Mouse (Mus musculus): ENCODE results near the gene Baz1b. TPM values are rescaled to one million over a fixed set of nuclear protein-coding genes. Genes with fewer than 3 reads are reported as not detected.

Gene Baz1b
- polyA plus RNA-seq, 1 experiment from 2014 or later: 34.1 TPM

- H3K36me3 ChIP-seq: peaks cover 40% of the 10 kb centered on the region
- WGBS: 85% methylated on average over 6 of the region's 6 CpGs
Measured at GRCm38 (mm10) chr5:135181776-135182175, 5.3 kb upstream of the Baz1b start.

DNA sequence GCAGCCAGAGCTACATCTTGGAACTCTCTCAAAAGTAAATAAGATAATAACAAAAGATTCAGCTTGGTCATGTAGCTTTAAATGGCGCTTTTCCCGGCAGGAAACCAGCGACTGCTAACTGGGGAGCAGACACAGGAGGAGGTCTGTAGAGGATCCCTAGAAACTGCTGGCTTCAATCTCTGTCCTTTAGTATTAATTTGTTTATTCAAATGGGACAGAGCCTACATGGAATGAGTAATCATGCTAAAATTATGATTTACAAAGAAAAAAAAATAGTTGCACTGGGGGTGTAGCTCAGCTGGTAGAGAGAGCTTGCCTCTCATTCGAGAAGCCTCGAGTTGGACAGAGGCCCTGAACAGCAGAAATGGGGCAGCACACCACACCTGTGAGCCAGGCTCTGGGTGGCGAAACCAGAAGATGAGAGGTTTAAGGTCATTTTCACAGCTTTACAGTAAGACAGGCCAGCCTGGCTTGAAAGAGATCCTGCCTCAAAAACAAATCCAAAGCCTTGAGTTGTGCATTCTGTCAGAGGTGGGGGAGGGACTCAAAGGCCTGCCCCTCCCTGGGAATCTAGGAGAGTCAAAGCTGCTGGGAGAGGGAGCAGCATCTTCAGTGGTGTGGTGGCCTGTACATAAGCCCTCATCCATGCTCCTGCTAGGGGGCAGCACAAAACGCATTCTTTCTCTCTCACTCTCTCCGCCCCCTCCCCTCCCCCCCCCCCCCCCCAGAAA, 3.8 kb upstream of the Baz1b start:
- Histone ChIP-seq H3K4me3 (replicated peaks) (no peak overlapping the region), H3K9me3 (no peaks in the 10 kb centered on the region), H3K4me2 (replicated peaks) (no peak overlapping the region), H3K9ac (no peak overlapping the region), H3K36me3 (peaks cover 32% of the 10 kb centered on the region), H3K27me3 (replicated peaks) (no peaks in the 10 kb centered on the region), H3K4me1 (replicated peaks) (0 out of 2 replicates have a peak, but pooled peaks cover 3% of the 10 kb centered on the region), H3K27ac (peak overlapping the region; percentile 27)
- ATAC-seq: no peak
- 39% methylated on average over 8 of the region's 8 CpGs for WGBS

More at GRCm38 (mm10) chr5:135181776-135182175, 5.3 kb upstream of the Baz1b start:
- Histone ChIP-seq H3K27ac (no peak overlapping the region), H3K27me3 (replicated peaks) (no peaks in the 10 kb centered on the region), H3K4me3 (replicated peaks) (no peak overlapping the region), H3K4me2 (replicated peaks) (no peak overlapping the region), H3K9ac (no peak overlapping the region), H3K4me1 (replicated peaks) (0 out of 2 replicates have a peak, but pooled peaks cover 3% of the 10 kb centered on the region), H3K9me3 (no peaks in the 10 kb centered on the region)
- ATAC-seq: no peak

DNA sequence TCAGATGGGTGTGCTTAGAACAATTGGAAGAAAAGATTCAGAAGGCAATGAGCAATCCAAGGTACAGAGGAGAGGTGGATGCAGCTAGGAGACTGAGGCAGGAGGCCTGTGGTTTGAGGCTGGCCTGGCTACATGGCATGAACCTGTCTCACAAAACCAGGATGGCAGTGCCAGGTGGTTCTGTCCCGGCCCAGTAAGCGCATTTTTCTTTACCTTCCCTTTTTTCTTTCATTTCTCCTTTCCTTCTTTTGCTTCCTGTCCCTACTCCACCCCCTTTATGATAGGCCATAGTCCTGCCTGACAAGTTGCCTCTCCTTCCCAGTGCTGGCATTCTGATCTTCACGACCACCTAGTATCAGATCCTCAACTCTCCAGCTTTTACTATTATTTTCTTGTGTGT, 2.0 kb upstream of the Baz1b start:
- WGBS: 85% methylated on average over 3 of the region's 3 CpGs
- Histone ChIP-seq H3K4me1 (replicated peaks) (peaks cover 14% of the 10 kb centered on the region), H3K4me3 (replicated peaks) (no peak overlapping the region), H3K27ac (no peak overlapping the region), H3K9ac (no peak overlapping the region), H3K9me3 (no peaks in the 10 kb centered on the region), H3K27me3 (replicated peaks) (no peaks in the 10 kb centered on the region), H3K36me3 (peaks cover 18% of the 10 kb centered on the region; the same call in 1 of the 2 replicates), H3K4me2 (replicated peaks) (no peak overlapping the region)
- no peak for ATAC-seq

DNA sequence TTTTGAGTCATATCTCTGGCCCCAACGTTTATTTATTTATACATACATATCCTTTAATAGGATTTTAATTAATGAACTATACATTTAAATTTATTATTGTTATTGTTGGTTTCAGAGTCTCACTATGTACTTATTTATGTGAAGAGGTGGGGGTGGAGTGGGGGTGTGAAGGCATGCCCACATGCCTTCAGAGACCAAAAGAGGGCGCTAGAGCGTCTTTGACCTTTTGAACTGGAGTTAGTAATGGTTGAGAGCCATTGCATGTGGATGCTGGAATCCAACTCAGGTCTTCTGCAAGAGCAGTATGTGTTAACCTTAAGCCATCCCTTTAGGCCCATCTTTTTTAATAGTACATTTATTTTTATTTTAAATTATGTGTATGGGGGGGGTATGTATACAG, 1.5 kb upstream of the Baz1b start:
- WGBS: 30% methylated on average over 3 of the region's 3 CpGs
- no peak overlapping the region for H3K27ac ChIP-seq
- H3K9ac ChIP-seq: no peak overlapping the region

DNA sequence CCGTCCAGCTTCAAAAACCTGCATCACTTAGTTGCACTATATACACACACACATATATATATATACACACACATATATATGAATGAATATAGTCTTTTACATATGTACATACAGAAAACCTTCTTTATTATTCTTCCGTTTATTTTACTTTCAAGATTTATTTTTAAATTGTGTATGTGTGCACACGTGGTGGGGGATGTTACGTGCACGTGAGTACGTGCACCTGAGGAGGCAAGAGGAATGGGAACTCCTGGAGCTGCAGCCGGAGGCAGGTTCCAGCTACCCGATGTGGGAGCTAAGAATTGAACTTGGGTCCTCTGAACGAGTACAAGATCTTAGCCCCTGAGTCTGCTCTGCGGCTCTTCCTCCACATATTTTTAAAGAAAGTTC, 838 bp upstream of the Baz1b start:
- Histone ChIP-seq H3K27ac (peak overlapping the region; percentile 96), H3K27me3 (replicated peaks) (no peaks in the 10 kb centered on the region), H3K9ac (peak overlapping the region; percentile 45; the same call in 1 of the 2 replicates), H3K36me3 (peaks cover 8% of the 10 kb centered on the region; the same call in 1 of the 2 replicates), H3K9me3 (no peaks in the 10 kb centered on the region), H3K4me3 (replicated peaks) (peak overlapping the region; percentile 100), H3K4me2 (replicated peaks) (peak overlapping the region; percentile 58), H3K4me1 (replicated peaks) (peaks cover 14% of the 10 kb centered on the region)
- WGBS: 20% methylated on average over 10 of the region's 10 CpGs
- no peak for ATAC-seq

More for the DNA sequence above, 1.5 kb upstream of the Baz1b start:
- Histone ChIP-seq H3K36me3 (peaks cover 14% of the 10 kb centered on the region; the same call in 1 of the 2 replicates), H3K4me3 (replicated peaks) (no peak overlapping the region), H3K4me1 (replicated peaks) (peaks cover 14% of the 10 kb centered on the region), H3K9me3 (no peaks in the 10 kb centered on the region), H3K4me2 (replicated peaks) (no peak overlapping the region), H3K27me3 (replicated peaks) (no peaks in the 10 kb centered on the region)
- ATAC-seq: no peak

GRCm38 (mm10) chr5:135187349-135188213, 517 bp downstream of the Baz1b start:
- peaks cover 23% of the 10 kb centered on the region for H3K4me1 ChIP-seq (replicated peaks)
- H3K27me3 ChIP-seq (replicated peaks): no peaks in the 10 kb centered on the region
- H3K9me3 ChIP-seq: no peaks in the 10 kb centered on the region
- no peaks in the 10 kb centered on the region for H3K36me3 ChIP-seq
- peak overlapping the region; percentile 99 for H3K9ac ChIP-seq
- H3K4me3 ChIP-seq (replicated peaks): peak overlapping the region; percentile 100
- peak overlapping the region; percentile 58 for H3K4me2 ChIP-seq (replicated peaks)
- peak overlapping the region; percentile 96 for H3K27ac ChIP-seq
- under 1% methylated on average over 96 of the region's 102 CpGs for WGBS
- peak; percentile 82 for ATAC-seq

- Histone ChIP-seq H3K27ac (peak overlapping the region; percentile 96; the same call in 1 of the 2 replicates), H3K36me3 (no peaks in the 10 kb centered on the region), H3K4me2 (replicated peaks) (peak overlapping the region; percentile 58), H3K4me3 (replicated peaks) (peak overlapping the region; percentile 100), H3K4me1 (replicated peaks) (peaks cover 27% of the 10 kb centered on the region), H3K9ac (peak overlapping the region; percentile 99), H3K9me3 (no peaks in the 10 kb centered on the region), H3K27me3 (replicated peaks) (no peaks in the 10 kb centered on the region)
- under 1% methylated on average over 8 of the region's 8 CpGs for WGBS
- no peak for ATAC-seq
Measured at GRCm38 (mm10) chr5:135188214-135188554, 1.1 kb downstream of the Baz1b start.

GRCm38 (mm10) chr5:135189281-135190022, 2.4 kb downstream of the Baz1b start:
- ATAC-seq: no peak

GRCm38 (mm10) chr5:135191620-135192019, 4.6 kb downstream of the Baz1b start:
- H3K9ac ChIP-seq: no peak overlapping the region
- no peak for ATAC-seq
- H3K27ac ChIP-seq: no peak overlapping the region
- no peak overlapping the region for H3K4me3 ChIP-seq (replicated peaks)
- 30% methylated on average over 2 of the region's 2 CpGs for WGBS
- H3K27me3 ChIP-seq (replicated peaks): no peaks in the 10 kb centered on the region
- no peak overlapping the region for H3K4me2 ChIP-seq (replicated peaks)
- no peaks in the 10 kb centered on the region for H3K36me3 ChIP-seq
- no peaks in the 10 kb centered on the region for H3K9me3 ChIP-seq
- peaks cover 24% of the 10 kb centered on the region for H3K4me1 ChIP-seq (replicated peaks)

More at GRCm38 (mm10) chr5:135189281-135190022, 2.4 kb downstream of the Baz1b start:
- no peaks in the 10 kb centered on the region for H3K36me3 ChIP-seq
- no peaks in the 10 kb centered on the region for H3K27me3 ChIP-seq (replicated peaks)
- H3K9me3 ChIP-seq: no peaks in the 10 kb centered on the region
- 35% methylated on average over 2 of the region's 2 CpGs for WGBS
- peaks cover 27% of the 10 kb centered on the region for H3K4me1 ChIP-seq (replicated peaks)
- peak overlapping the region; percentile 99; the same call in 1 of the 2 replicates for H3K9ac ChIP-seq
- peak overlapping the region; percentile 100 for H3K4me3 ChIP-seq (replicated peaks)
- H3K4me2 ChIP-seq (replicated peaks): peak overlapping the region; percentile 58
- no peak overlapping the region for H3K27ac ChIP-seq

GRCm38 (mm10) chr5:135192431-135192830, 5.4 kb downstream of the Baz1b start:
- no peak overlapping the region for H3K9ac ChIP-seq
- H3K4me2 ChIP-seq (replicated peaks): no peak overlapping the region
- H3K36me3 ChIP-seq: no peaks in the 10 kb centered on the region
- no peak overlapping the region for H3K4me3 ChIP-seq (replicated peaks)
- no peaks in the 10 kb centered on the region for H3K9me3 ChIP-seq
- no peaks in the 10 kb centered on the region for H3K27me3 ChIP-seq (replicated peaks)
- peaks cover 24% of the 10 kb centered on the region for H3K4me1 ChIP-seq (replicated peaks)
- ATAC-seq: no peak
- 83% methylated on average over 1 of the region's 1 CpGs for WGBS
- H3K27ac ChIP-seq: no peak overlapping the region

DNA sequence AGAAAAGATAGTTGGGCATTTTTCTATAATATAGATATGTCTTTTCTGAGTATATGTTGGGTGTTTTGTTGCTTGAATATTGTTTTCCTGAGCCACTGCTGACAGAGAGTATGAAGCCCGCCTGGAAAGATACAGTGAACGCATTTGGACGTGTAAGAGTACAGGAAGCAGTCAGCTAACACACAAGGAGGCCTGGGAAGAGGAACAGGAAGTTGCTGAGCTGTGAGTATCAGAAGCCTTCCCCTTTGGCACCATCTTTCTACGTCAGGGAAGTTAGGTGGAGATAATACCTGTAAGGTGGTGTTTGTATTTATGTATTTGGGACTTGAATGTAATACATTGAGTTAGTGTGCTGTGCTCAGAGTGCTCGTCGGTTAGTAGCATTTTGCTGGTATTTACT, 9.3 kb downstream of the Baz1b start:
- peaks cover 11% of the 10 kb centered on the region for H3K36me3 ChIP-seq
- H3K4me2 ChIP-seq (replicated peaks): no peak overlapping the region
- peaks cover 13% of the 10 kb centered on the region for H3K4me1 ChIP-seq (replicated peaks)
- WGBS: 76% methylated on average over 6 of the region's 6 CpGs
- H3K9me3 ChIP-seq: no peaks in the 10 kb centered on the region
- no peak overlapping the region for H3K27ac ChIP-seq
- no peaks in the 10 kb centered on the region for H3K27me3 ChIP-seq (replicated peaks)
- H3K4me3 ChIP-seq (replicated peaks): no peak overlapping the region
- ATAC-seq: no peak
- H3K9ac ChIP-seq: no peak overlapping the region

- H3K36me3 ChIP-seq: peaks cover 38% of the 10 kb centered on the region
- H3K4me3 ChIP-seq (replicated peaks): no peak overlapping the region
- H3K4me2 ChIP-seq (replicated peaks): no peak overlapping the region
- no peak overlapping the region for H3K9ac ChIP-seq
- WGBS: 80% methylated on average over 3 of the region's 3 CpGs
- no peaks in the 10 kb centered on the region for H3K27me3 ChIP-seq (replicated peaks)
- ATAC-seq: no peak
- no peaks in the 10 kb centered on the region for H3K4me1 ChIP-seq (replicated peaks)
- no peak overlapping the region for H3K27ac ChIP-seq
- H3K9me3 ChIP-seq: no peaks in the 10 kb centered on the region
Measured at GRCm38 (mm10) chr5:135202763-135203162, 15.7 kb downstream of the Baz1b start.

Measured in intestine, embryonic 15.5 days (tissue).